Mouse (Mus musculus) layer of hippocampus, adult 11-12 months (tissue): ENCODE results near the gene Zfp646.

ENCODE experiments used
- DNase-seq: peaks from one replicate; pipeline ENCODE4 v3.0.0; 2022; ENCODE audit warnings: low spot score

Gene Zfp646

DNA sequence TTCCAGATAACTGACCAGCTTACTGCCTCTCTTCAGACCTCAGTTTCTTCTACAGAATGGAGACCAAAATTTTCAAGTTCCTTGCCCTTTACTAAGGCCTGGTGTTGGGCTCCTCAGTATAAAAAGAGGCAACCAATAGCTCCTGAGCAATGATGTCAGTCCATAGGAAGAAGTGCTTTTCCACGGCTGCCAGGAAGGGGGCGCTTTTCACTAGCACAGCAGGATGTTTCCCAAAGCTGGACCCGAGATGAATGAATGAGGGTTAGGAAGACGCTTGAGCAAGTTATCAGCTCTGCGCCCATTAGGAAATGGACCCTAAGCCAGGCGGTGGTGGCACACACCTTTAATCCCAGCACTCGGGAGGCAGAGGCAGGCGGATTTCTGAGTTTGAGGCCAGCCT lies 45.5 kb downstream of the Zfp646 start:
- no peak for DNase-seq

DNA sequence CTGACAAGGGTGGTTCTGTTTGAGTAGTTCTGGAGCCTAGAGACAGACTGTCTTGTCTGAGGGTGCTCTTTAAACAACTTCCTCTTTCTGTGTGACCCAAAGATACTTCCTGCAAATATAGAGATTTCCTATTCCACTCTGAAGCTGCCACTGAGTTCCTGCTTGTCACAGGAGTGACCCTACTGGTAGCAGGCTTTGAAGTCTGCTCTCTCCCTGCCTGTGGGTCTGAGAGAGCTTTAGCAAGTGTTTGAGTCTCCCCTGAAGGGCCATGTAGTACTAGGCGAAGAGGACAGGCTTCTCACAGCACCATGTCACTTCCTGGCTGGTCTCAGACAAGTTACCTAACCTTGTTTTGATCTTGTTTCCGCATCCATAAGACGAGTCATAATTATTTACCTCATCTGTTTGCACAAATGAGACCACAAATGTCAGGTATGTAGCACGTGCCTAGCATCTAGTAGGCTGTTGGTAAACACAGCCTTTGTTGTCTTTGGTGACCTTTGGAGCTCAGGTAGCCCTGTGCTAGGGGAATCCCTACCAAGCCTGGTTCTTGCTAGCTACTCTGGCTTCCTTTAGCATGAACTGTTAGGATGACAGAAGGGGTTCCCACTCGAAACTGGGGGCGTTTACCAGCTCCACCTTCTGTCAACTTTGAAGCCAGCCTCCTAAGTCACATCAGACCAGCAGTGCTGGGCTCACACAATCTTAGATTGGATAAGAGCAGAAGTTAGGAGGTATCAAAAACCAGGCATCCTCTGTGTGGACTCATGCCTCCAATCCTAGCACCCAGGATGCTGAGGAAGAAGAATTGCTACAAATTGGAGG lies 46.6 kb downstream of the Zfp646 start:
- no peak for DNase-seq

DNA sequence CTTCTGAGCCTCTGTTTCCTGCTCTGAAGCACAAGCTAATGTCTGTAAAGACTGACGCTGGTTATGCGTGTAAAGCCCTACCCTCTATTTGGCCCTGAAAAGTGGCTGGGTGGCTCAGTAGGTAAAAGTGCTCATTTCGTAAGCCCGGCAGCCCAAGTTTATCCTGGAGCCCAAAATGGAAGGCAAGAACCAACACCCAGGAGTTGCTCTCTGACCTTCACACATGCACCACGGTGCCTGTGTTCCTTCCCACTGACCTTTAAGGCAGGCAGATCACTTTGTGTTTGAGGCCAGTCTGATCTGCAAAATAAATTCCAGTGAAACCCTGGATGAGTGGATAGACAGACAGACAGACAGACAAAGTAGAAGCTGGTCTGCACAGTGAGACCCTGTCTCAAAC lies 47.7 kb downstream of the Zfp646 start:
- no peak for DNase-seq

DNA sequence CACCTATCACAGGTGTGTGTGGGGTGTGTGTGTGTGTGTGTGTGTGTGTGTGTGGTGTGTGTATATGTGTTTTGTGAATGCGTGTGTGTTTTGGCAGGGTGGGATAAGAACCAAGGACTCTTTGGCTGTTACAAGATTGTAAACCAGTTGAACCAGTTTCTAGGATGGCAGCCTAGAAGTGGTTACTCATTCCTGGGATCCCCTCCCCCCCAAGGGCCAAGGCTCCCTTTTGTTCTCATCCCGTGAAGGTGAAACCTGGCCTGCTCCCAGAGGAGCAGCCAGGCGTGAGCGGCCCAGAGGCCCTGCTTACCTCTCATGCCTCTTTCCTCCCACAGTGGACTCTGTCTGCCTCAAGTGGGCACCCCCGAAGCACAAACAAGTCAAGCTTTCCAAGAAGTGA lies 49.2 kb downstream of the Zfp646 start:
- no peak for DNase-seq

DNA sequence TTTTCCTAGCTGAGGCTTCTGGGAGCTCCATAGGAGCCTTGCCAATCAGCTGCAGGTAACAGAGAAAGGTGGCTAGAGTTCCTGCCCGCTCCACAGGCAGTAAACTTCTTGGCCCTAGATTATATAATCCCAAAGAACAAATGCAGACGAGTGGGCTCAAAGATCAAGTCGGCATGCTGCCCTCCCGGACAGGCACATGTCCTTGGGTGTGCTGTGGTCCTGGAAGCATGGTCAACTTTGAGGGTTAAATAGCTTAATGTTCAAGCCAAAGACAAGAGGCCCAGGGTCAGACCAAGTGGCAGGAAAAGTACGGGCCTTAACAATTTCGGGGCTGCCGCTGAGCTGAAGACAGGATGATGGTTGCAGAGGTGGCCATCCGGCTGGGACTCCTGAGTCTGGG lies 50.0 kb downstream of the Zfp646 start:
- DNase-seq: no peak

DNA sequence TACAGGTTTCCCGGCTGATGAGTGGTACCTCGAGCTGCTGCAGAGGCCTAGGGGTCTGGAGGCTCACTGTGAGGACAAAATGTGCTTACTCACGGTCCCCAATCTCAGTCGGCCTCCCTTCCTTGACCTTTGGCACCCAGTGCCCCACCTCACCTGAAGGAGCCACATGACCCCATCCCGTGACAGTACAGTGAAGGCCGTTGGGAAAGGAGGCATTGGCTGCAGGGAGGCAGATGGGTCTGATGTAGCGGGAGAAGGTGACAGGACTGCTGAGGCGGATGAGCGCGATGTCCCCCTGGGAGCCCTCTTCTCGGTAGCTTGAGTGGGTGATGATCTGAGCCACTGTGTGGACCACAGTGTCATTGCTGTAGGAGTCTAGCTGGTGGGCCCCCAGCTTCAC lies 50.8 kb downstream of the Zfp646 start:
- DNase-seq: no peak

DNA sequence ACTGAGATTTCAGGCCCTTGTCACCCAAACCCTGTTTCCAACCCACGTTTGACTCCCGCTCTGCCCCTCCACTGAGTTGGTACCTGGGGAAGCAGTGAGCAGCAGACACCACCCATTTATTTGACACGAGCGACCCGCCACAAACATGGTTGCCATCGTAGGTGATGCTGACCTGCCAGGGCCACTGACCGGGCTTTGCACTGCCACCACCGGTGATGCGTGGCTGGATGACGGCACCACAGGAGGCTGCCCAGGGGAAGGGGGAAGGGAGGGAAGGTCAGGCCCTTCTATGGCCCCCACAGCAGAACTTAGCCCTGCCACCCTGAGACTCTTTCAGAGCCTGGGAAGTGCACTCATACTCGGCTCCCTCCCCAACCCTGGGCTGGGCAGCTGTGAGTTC lies 51.7 kb downstream of the Zfp646 start:
- DNase-seq: no peak

DNA sequence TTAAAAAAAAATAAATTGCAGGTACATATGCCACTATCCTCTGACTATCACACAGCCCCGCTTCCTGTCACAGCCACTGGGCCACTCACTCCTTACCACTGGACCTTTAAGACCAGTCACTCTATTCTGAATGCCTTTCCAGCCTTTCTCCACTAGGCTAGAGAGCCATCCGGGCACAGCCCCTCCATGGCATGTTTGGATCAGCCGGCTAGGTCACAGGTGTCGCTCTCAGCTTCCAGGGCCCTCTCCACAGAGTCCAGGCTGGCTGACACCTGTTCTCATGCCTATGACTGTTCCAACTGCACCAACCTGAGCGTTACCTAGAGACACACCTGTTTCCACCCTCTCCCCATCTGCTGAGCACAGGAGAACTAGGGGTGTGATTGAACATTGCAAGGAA lies 52.6 kb downstream of the Zfp646 start:
- DNase-seq: no peak

DNA sequence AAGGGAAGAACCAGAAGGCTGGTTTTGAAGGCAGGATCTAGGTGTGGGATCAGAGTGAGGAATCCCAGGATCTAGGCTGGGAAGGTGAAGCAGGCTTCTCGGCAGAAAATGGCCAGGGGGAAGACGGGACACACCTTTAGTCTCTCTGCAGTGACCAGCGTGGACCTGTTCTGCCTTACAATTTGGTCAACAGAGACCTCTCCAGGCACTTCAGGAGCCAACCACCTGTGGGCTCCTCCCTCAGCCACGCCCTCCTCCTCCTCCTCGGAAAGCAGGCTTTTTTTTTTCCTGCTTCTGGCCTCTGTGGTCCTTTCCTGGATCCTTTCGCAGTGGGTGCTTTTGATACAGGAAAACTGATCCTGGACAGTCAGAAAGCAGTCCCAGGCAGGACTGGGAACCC lies 53.9 kb downstream of the Zfp646 start, which contains the start of gene Prss8:
Prss8 (minus strand) TSS at position 182 of the 400 bp plus-strand sequence.
- DNase-seq: no peak

DNA sequence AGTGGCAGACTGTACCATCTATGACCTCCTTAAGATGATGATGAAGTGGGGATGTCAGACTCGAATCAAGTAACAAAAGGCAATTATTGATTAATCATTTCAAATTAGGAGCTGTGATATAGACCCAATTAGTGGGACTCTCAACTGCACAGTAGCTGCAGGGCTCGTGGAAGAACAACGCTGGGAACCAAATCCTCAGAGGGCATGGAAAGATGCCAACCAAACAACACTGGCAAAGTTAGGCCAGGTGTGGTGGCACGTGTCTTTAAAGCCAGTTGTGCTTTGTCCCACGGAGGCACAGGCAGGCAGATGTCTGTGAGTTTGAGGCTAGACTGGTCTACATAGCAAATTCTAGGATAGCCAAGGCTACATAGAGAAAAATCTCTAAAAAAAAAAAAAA lies 54.6 kb downstream of the Zfp646 start:
- DNase-seq: no peak

DNA sequence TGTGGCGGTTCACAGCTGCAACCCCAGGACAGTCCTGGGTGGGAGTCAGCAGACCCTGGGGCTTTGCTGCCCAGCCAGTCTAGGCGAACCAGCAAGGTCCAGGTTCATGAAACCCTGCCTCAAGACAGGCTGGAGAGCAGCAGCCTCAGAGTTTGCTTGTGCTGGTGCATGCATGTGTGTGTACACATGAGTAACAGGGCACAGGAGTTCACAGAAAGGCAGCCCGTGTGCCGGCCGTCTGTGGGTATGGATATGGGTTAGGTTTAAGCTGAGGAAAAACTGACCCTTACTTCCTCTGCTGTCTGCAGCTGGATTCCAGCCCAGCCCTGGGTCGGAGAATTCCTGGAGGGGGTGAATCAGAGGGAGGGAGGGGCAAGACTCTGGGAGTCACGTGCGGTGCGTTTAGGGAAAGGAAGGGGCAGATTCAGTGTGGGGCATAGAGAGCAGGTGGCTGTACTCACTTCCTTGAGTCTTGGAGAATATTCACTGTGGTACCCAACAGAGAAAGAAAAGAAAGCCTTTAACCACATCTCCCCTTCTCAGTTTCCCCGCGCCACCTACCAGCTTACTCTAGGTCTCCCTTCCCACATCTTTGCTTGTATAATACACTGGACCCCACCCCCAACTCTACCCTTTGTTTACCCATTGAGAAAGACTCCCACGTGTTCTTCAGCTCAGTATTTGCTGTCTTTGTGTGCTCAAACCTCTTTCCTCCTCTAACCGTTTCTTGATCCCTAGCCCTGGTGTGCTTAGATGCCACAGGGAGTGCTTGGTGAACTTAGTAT lies 55.5 kb downstream of the Zfp646 start:
- no peak for DNase-seq

DNA sequence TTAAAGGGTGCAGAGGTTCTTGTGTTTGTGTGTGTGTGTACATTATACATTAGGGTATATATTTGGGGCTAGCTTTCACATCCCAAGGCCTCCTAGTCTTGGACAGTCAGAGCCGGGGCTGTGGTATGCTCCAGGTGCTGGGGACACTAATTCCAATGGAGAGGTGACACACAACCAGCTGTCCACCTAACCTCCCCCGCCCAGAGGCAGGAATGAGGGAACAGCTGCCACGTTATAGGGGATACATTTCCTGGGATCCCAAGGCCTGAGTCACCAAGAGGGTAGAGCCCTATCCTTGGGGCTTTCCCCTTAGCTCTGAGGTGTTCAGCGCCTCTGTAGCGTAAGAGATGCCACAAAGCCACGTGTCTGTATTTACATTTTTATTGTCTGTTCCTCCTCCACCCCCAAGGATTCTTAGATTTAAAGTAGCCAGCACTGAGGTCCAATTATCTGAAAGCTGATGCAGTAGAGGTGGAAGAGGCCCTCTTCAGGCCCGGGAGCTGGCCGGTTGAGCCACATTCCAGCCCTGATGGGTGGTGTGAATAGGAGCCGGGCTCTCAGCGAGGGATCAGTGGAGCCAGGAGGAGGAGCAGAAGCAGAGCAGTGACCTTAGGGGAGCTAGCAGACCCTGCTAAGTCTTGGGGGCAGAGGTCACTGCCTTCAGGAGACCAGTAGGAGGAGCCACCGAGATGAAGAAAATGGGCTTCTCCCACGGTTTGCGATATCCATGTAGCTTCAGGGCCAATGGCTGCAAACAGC lies 56.4 kb downstream of the Zfp646 start:
- no peak for DNase-seq

DNA sequence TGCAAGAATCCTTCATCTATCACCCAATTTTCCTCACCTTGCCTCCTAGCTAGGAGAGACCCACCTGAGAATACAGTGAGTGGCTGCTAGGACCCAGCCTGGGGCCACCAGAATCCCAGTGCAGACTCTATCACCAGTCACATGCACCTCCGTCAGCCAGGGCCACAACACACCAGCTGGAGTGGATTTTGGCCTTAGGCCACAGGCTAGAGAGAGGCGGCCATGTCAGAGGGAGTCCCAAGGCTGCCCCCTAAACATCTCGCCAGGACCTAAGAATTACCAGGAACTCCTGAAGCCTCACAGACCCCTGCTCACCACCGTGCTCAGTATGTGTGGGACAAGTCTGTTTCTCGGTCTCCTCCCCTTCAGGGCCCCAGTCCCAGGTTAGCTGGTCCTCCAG lies 58.1 kb downstream of the Zfp646 start:
- DNase-seq: no peak

DNA sequence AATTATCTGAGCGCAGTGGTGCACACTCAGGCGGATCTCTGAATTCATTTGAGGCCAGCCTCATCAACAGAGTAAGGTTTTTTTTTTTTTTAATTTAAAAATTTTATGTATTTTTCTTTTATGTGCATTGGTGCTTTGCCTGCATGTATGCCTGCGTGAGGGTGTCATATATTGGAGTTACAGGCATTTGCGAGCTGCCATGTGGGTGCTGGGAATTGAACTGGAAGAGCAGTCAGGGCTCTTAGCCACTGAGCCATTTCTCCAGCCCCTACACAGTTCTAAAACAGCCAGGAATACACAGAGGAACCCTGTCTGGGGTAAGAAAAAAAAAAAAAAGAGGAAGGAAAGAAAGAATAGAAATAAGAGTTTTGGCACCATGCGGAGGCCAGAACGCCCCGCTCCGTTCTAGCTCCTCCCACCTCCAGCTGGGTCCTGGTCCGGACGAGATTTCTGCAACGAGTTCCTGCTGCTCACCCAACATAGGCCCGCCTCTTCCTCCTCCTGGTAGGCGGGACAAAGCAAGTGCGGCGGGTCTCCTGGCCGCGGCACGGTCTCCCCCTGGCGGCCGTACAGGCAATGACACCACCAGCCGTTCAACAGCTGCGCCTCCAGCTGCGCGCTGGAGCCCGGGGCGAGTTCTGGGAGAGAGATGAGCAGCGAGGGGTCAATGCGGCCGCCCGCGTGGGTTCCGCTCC lies 59.2 kb downstream of the Zfp646 start:
- DNase-seq: peak; percentile 94
